Mouse (Mus musculus) adrenal gland, adult 18-20 months (tissue): Measurements from ENCODE around the gene Col2a1. TPM values are rescaled to one million over a fixed set of nuclear protein-coding genes. Genes with fewer than 3 reads are reported as not detected.

Source experiments
- DNase-seq, 2 experiments: peaks; one replicate each; pipeline ENCODE4 v3.0.0; 2021 to 2022; ENCODE audit warnings: low spot score in 2 of 2
- total RNA-seq, 2 experiments: library from RNA; stranded (reverse); gene quantifications; 1 replicate in 1 of 2; 2 replicates in 1 of 2; pipeline ENCODE4 v1.2.3; 2021

The Col2a1 gene
- total RNA-seq, 2 experiments from 2014 or later = not detected

DNA sequence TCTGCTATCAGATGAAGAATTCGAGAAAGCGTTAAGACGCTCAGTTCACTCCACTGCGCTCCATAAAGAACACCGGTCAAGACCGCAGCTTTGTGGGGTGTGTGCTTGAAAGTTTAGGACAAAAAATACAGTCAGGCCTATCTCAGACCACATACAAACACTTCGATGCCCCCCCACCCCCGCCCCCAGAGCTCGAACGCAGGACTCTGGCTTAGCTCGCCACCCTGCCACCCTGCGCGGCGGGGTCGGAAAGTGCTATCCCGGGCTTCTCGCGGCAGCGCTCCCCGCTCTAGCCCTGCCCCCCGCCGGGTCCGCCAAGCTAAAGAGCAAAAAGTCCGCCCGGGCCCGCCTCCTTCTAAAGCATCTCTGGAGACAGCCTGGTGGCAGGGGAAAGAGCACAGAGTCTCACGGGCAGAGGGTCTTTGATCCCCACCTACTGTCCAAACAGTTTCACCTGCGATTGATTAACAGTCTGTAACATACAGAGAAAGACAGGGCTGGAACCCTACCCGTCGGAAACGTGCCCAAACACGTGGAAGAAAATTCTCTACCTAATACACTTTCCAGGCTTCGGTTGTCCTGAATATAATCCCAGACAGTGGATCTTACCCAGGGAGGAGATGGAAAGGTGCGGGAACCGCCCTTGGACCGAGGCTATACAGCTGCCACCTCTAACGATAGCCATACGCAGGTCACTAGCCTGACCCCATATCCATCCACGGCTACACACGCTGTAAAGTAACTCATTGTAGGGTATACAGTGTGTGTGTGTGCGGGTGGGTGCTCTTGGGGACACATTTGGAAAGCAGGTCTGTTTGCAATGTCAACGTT is 1.3 kb downstream of the Col2a1 start:
- DNase-seq = no peak

GRCm38 (mm10) chr15:98002113-98002990 is 2.1 kb downstream of the Col2a1 start:
- no peak for DNase-seq

DNA sequence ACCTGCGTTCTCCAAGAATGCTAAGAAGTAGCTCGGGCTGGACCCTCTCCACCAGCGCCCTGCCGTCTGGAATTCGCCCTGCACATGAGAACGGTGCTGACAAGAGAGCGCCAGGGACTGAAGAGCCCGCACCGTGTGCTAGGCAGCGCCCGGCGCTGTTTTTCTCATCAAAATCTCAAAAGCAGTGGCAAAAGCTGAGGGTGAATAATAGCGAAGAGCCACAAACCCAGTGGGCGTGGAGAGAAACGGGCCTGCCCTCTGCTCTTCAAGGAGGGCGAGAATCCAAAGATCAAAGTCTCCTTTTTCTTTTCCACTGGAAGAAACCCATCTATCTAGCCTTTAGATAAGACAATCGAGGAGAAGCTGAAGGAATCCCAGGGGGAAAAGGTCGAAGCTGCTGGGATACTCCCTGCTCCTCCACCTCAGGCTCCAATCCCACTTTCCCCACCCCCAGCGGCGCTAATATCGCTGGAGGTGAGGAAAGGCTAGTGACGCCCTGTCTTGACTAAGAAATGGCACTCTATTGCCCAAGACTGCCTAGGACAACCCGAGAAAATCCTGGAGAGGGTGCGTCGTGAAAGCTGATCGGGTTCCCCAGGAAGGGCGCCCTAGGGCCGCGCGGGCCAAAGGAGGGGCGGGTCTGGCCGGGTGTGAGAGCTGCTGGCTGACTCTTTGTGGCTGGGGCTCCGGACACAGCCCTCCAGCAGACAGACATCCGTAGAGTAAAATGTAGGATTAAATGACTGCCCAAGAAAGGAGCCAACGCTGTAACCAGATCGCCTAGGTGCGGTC is 3.0 kb downstream of the Col2a1 start:
- no peak for DNase-seq

DNA sequence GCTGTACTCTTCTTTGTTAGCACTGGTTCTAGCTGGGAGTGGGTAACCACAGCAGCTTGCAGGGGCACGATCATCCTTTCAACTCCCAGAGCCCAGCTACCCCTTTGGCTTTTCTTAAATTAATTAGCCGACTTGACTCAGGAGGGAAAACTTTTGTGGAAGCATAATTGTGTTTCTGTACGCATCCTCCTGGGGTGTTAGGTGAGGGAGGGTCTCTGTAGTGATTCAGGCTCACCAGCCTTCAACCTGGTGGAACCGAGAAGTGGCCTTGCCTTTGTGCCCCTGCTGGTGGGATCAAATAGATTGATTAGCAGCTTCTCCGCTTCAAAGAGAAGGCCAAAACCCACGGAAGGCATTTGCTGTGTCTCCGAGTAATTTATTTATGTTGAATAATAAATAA is 4.5 kb downstream of the Col2a1 start:
- no peak for DNase-seq

DNA sequence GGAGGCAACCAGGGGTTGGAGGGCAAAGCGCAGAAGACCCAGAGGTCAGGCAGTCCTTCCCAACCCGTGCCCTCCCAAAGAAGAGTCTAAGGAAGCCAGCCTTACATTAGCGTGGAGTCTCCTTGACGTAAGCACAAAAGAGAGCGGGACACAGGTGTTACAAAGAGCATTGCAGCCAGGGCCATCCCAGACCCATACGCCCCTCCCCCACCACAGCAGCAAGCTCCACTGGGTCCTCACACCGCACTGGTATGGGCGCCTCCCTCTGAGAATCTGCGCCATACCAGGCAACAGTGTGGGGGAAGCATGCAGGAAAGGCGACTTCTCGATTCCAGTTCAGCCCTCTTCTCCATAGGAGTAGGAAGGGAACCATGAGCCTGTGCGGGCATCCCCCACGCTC is 4.9 kb downstream of the Col2a1 start:
- DNase-seq = no peak

GRCm38 (mm10) chr15:97996716-97997256 is 7.7 kb downstream of the Col2a1 start:
- DNase-seq = no peak

GRCm38 (mm10) chr15:97992712-97993286 is 11.7 kb downstream of the Col2a1 start:
- peak; percentile 17 to 40 for DNase-seq

- no peak for DNase-seq
Observed at GRCm38 (mm10) chr15:97992027-97992711, 12.3 kb downstream of the Col2a1 start.

DNA sequence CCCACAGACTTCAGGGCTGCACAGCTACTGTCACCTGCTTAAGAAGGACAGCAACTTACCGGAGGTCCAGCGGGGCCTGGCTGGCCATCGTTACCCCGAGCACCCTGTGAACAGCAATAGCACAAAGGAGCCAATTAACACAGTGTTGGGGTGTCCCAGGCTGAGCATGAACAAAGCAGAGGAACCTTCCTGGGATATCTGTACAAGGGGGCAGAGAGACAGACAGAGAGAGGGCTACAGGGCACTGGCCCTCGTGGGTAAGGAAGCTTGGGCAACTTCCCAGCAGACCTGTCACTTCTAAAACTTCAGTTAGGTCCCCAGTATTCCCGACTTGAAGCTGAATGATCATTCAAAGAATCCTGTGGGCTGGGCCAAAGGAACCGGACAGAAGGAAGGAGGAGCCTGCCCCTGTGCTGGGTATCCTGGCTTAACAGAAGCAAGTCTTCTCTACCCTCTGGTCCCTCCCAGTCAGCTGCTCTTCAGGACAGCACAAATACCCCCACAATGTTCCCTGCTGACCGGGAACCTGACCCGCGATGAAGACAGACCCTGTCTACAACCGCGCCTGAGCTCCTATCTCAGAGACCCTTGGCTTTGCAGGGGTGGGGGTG is 13.1 kb downstream of the Col2a1 start:
- DNase-seq = no peak

DNA sequence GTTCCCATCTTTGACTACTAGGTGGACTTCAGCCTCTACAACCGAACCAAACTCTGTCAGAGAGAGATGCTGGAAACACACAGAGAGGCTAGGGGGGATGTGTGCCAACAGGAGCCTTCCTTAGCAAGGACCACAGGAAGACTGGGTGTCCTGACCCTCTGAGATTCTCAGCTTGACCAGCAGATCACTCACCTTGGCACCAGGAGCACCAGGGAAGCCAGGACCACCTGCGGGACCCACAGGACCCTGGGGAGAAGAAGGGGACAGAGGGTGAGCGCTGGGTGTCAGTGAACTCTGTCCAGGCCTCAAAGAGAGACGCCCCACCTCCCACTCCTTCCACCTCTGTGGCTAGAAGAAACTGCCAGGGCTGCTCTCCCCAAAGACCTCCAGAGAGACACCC is 13.8 kb downstream of the Col2a1 start:
- no peak for DNase-seq

- no peak for DNase-seq
Observed at GRCm38 (mm10) chr15:97990124-97990523, 14.4 kb downstream of the Col2a1 start.

DNA sequence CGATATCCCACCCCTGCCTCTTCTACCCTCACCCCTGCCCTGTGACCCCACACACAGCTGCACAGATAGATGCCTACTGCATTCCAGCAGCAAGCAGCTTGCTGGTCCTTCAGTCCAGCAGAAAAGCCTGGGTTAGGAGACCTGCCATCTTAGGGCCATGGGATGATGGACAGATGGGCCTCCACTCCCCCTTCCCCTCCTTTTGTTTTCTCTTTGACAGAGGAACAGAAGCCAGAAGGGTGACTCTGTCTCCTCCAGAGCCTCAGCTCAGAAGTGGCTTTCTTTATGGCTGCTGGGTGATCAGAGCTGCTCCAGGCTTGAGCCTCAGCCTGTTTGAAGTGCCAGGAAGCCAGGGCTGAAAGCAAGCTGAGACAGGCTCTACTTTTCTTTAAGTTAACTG is 15.0 kb downstream of the Col2a1 start:
- no peak for DNase-seq

GRCm38 (mm10) chr15:97981560-97981959 is 22.9 kb downstream of the Col2a1 start:
- no peak for DNase-seq

DNA sequence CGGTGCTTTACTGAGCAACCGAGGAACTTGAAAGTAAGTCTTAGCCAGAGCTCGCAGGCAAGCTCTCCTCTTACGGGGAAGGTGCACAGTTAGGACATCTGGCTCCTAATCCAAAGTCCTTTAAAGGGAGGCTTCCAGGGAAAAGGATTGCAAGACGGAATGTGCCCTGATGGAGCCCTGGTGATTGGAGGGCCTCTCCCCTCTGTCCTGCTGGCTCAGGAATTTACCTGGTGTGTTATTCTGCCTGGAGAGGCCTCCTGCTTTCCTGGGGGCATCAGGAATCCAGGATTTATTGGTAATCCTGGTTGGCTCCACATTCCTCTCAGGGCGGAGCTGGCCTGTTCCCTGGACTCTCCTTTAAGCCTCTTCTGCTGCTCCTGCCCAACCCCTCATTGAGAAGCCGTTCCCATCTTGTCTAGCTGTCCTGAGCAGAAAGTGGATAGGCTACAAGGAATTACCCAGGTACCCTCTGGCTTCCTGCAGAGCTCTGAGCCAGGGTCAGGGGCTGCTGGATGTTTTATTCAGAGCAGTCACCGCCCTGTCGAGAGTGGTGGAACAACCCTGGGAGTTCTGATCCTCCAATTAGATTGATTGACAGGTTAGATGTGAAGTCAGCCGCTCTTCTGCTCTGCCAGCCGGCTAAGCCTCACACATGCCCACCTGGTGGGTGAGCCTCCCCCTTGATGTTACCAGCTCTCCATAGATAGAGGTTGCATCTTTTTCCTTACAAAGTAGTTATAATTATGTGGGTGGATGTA is 31.1 kb downstream of the Col2a1 start:
- no peak for DNase-seq

GRCm38 (mm10) chr15:97972580-97972979 is 31.9 kb downstream of the Col2a1 start:
- no peak for DNase-seq

GRCm38 (mm10) chr15:97970299-97970698 is 34.2 kb downstream of the Col2a1 start:
- no peak for DNase-seq

GRCm38 (mm10) chr15:97965311-97966045 is 39.0 kb downstream of the Col2a1 start:
- no peak for DNase-seq

- DNase-seq = no peak
Observed at GRCm38 (mm10) chr15:97964836-97965187, 39.7 kb downstream of the Col2a1 start.
